Mouse (Mus musculus) thymus, postnatal 14 days (tissue): ENCODE data around the gene Tubgcp6.

ENCODE experiments used
- DNase-seq: peaks from one replicate; pipeline ENCODE4 v3.0.0; 2021

Gene Tubgcp6

GRCm38 (mm10) chr15:89140659-89141252 is 17.8 kb upstream of the Tubgcp6 start, which contains the start of gene Mapk12:
Gene Mapk12 (minus strand): TSS chr15:89140703.
- no peak for DNase-seq

GRCm38 (mm10) chr15:89140048-89140658 is 17.2 kb upstream of the Tubgcp6 start:
- DNase-seq: no peak

GRCm38 (mm10) chr15:89138531-89138930 is 15.6 kb upstream of the Tubgcp6 start:
- DNase-seq: no peak

GRCm38 (mm10) chr15:89138046-89138405 is 15.1 kb upstream of the Tubgcp6 start:
- no peak for DNase-seq

- DNase-seq: no peak
Measured at GRCm38 (mm10) chr15:89137378-89138045, 14.6 kb upstream of the Tubgcp6 start.

GRCm38 (mm10) chr15:89136461-89137155 is 13.7 kb upstream of the Tubgcp6 start:
- no peak for DNase-seq

GRCm38 (mm10) chr15:89131316-89131715 is 8.4 kb upstream of the Tubgcp6 start:
- DNase-seq: peak; percentile 54

GRCm38 (mm10) chr15:89130245-89130644 is 7.3 kb upstream of the Tubgcp6 start:
- DNase-seq: no peak

- DNase-seq: peak; percentile 81
Measured at GRCm38 (mm10) chr15:89128382-89129350, 5.8 kb upstream of the Tubgcp6 start, which contains the start of gene Hdac10. Gene Hdac10 (minus strand): TSS chr15:89128700.

GRCm38 (mm10) chr15:89127364-89127940 is 4.5 kb upstream of the Tubgcp6 start:
- no peak for DNase-seq

- no peak for DNase-seq
Measured at GRCm38 (mm10) chr15:89126622-89127021, 3.7 kb upstream of the Tubgcp6 start.

- no peak for DNase-seq
Measured at GRCm38 (mm10) chr15:89125351-89125750, 2.4 kb upstream of the Tubgcp6 start.

- no peak for DNase-seq
Measured at GRCm38 (mm10) chr15:89124312-89124711, 1.4 kb upstream of the Tubgcp6 start.

GRCm38 (mm10) chr15:89123595-89123994 is 683 bp upstream of the Tubgcp6 start:
- peak; percentile 67 for DNase-seq

- DNase-seq: peak; percentile 39
Measured at GRCm38 (mm10) chr15:89118007-89118406, 4.9 kb downstream of the Tubgcp6 start.

- no peak for DNase-seq
Measured at GRCm38 (mm10) chr15:89110147-89110546, 12.8 kb downstream of the Tubgcp6 start.

- DNase-seq: no peak
Measured at GRCm38 (mm10) chr15:89106976-89107375, 15.9 kb downstream of the Tubgcp6 start.

GRCm38 (mm10) chr15:89106073-89106472 is 16.8 kb downstream of the Tubgcp6 start:
- DNase-seq: no peak

GRCm38 (mm10) chr15:89104425-89104824 is 18.5 kb downstream of the Tubgcp6 start:
- no peak for DNase-seq

- no peak for DNase-seq
Measured at GRCm38 (mm10) chr15:89103921-89104320, 19.0 kb downstream of the Tubgcp6 start.

- DNase-seq: no peak
Measured at GRCm38 (mm10) chr15:89102646-89103045, 20.3 kb downstream of the Tubgcp6 start.

- DNase-seq: no peak
Measured at GRCm38 (mm10) chr15:89100823-89101222, 22.1 kb downstream of the Tubgcp6 start.
